Mouse (Mus musculus): ENCODE results near the gene Npnt. TPM values are rescaled to one million over a fixed set of nuclear protein-coding genes. Genes with fewer than 3 reads are reported as not detected.

The Npnt gene
- polyA plus RNA-seq, 1 experiment: not detected

GRCm38 (mm10) chr3:132912420-132912819 lies 37.7 kb downstream of the Npnt start:
- no peak overlapping the region for H3K4me3 ChIP-seq (replicated peaks)
- no peaks in the 10 kb centered on the region for H3K36me3 ChIP-seq (replicated peaks; ENCODE audit: low read length)
- H3K9me3 ChIP-seq: no peaks in the 10 kb centered on the region
- H3K27me3 ChIP-seq (replicated peaks): peaks cover 10% of the 10 kb centered on the region
- H3K4me1 ChIP-seq: no peaks in the 10 kb centered on the region
- TF ChIP-seq FLI1 (IDR thresholded peaks at IDR 0.05; ENCODE audit: low read length) (no peak), GATA1 (IDR thresholded peaks at IDR 0.05; ENCODE audit: borderline replicate concordance, low read length) (no peak)

GRCm38 (mm10) chr3:132911716-132912115 lies 38.4 kb downstream of the Npnt start:
- H3K9me3 ChIP-seq: no peaks in the 10 kb centered on the region
- H3K36me3 ChIP-seq (replicated peaks; ENCODE audit: low read length): no peaks in the 10 kb centered on the region
- H3K4me3 ChIP-seq (replicated peaks): no peak overlapping the region
- peaks cover 8% of the 10 kb centered on the region for H3K27me3 ChIP-seq (replicated peaks)
- TF ChIP-seq GATA1 (IDR thresholded peaks at IDR 0.05; ENCODE audit: borderline replicate concordance, low read length) (no peak), FLI1 (IDR thresholded peaks at IDR 0.05; ENCODE audit: low read length) (no peak)
- H3K4me1 ChIP-seq: no peaks in the 10 kb centered on the region

GRCm38 (mm10) chr3:132910727-132911126 lies 39.4 kb downstream of the Npnt start:
- H3K4me3 ChIP-seq (replicated peaks): no peak overlapping the region
- H3K27me3 ChIP-seq (replicated peaks): peaks cover 8% of the 10 kb centered on the region
- H3K36me3 ChIP-seq (replicated peaks; ENCODE audit: low read length): no peaks in the 10 kb centered on the region
- H3K4me1 ChIP-seq: no peaks in the 10 kb centered on the region
- H3K9me3 ChIP-seq: no peaks in the 10 kb centered on the region
- TF ChIP-seq FLI1 (IDR thresholded peaks at IDR 0.05; ENCODE audit: low read length) (no peak), GATA1 (IDR thresholded peaks at IDR 0.05; ENCODE audit: borderline replicate concordance, low read length) (no peak)

GRCm38 (mm10) chr3:132909736-132910135 lies 40.4 kb downstream of the Npnt start:
- Histone ChIP-seq H3K27me3 (replicated peaks) (peaks cover 8% of the 10 kb centered on the region), H3K36me3 (replicated peaks; ENCODE audit: low read length) (no peaks in the 10 kb centered on the region), H3K9me3 (no peaks in the 10 kb centered on the region), H3K4me3 (replicated peaks) (no peak overlapping the region), H3K4me1 (no peaks in the 10 kb centered on the region)
- TF ChIP-seq FLI1 (IDR thresholded peaks at IDR 0.05; ENCODE audit: low read length): no peak
- TF ChIP-seq GATA1 (IDR thresholded peaks at IDR 0.05; ENCODE audit: borderline replicate concordance, low read length): no peak

- H3K4me3 ChIP-seq (replicated peaks): no peak overlapping the region
Measured at GRCm38 (mm10) chr3:132907506-132908203, 42.4 kb downstream of the Npnt start.

GRCm38 (mm10) chr3:132905224-132905930 lies 44.7 kb downstream of the Npnt start:
- Histone ChIP-seq H3K9me3 (no peaks in the 10 kb centered on the region), H3K27me3 (replicated peaks) (peaks cover 8% of the 10 kb centered on the region), H3K4me3 (replicated peaks) (no peak overlapping the region), H3K4me1 (no peaks in the 10 kb centered on the region), H3K36me3 (replicated peaks; ENCODE audit: low read length) (no peaks in the 10 kb centered on the region)
- TF ChIP-seq FLI1 (IDR thresholded peaks at IDR 0.05; ENCODE audit: low read length) (no peak), GATA1 (IDR thresholded peaks at IDR 0.05; ENCODE audit: borderline replicate concordance, low read length) (no peak)

More at GRCm38 (mm10) chr3:132907506-132908203, 42.4 kb downstream of the Npnt start:
- Histone ChIP-seq H3K36me3 (replicated peaks; ENCODE audit: low read length) (no peaks in the 10 kb centered on the region), H3K27me3 (replicated peaks) (peaks cover 8% of the 10 kb centered on the region), H3K4me1 (no peaks in the 10 kb centered on the region), H3K9me3 (no peaks in the 10 kb centered on the region)
- TF ChIP-seq FLI1 (IDR thresholded peaks at IDR 0.05; ENCODE audit: low read length): no peak
- no peak for TF ChIP-seq GATA1 (IDR thresholded peaks at IDR 0.05; ENCODE audit: borderline replicate concordance, low read length)

GRCm38 (mm10) chr3:132903386-132903785 lies 46.7 kb downstream of the Npnt start:
- Histone ChIP-seq H3K4me1 (no peaks in the 10 kb centered on the region), H3K9me3 (no peaks in the 10 kb centered on the region), H3K27me3 (replicated peaks) (peaks cover 5% of the 10 kb centered on the region), H3K4me3 (replicated peaks) (no peak overlapping the region), H3K36me3 (replicated peaks; ENCODE audit: low read length) (no peaks in the 10 kb centered on the region)
- no peak for TF ChIP-seq FLI1 (IDR thresholded peaks at IDR 0.05; ENCODE audit: low read length)

- Histone ChIP-seq H3K4me1 (no peaks in the 10 kb centered on the region), H3K27me3 (replicated peaks) (peaks cover 2% of the 10 kb centered on the region), H3K4me3 (replicated peaks) (no peak overlapping the region), H3K36me3 (replicated peaks; ENCODE audit: low read length) (no peaks in the 10 kb centered on the region), H3K9me3 (no peaks in the 10 kb centered on the region)
- TF ChIP-seq FLI1 (IDR thresholded peaks at IDR 0.05; ENCODE audit: low read length): no peak
- no peak for TF ChIP-seq GATA1 (IDR thresholded peaks at IDR 0.05; ENCODE audit: borderline replicate concordance, low read length)
Measured at GRCm38 (mm10) chr3:132902921-132903320, 47.2 kb downstream of the Npnt start.

- no peaks in the 10 kb centered on the region for H3K9me3 ChIP-seq
- H3K4me3 ChIP-seq (replicated peaks): no peak overlapping the region
- no peaks in the 10 kb centered on the region for H3K36me3 ChIP-seq (replicated peaks; ENCODE audit: low read length)
- peaks cover 4% of the 10 kb centered on the region for H3K27me3 ChIP-seq (replicated peaks)
- no peak for TF ChIP-seq GATA1 (IDR thresholded peaks at IDR 0.05; ENCODE audit: borderline replicate concordance, low read length)
- TF ChIP-seq FLI1 (IDR thresholded peaks at IDR 0.05; ENCODE audit: low read length): no peak
- H3K4me1 ChIP-seq: no peaks in the 10 kb centered on the region
Measured at GRCm38 (mm10) chr3:132902206-132902605, 47.9 kb downstream of the Npnt start.

GRCm38 (mm10) chr3:132897891-132898290 lies 52.2 kb downstream of the Npnt start:
- H3K4me1 ChIP-seq: no peaks in the 10 kb centered on the region
- no peak for TF ChIP-seq GATA1 (IDR thresholded peaks at IDR 0.05; ENCODE audit: borderline replicate concordance, low read length)
- no peak for TF ChIP-seq FLI1 (IDR thresholded peaks at IDR 0.05; ENCODE audit: low read length)
- H3K36me3 ChIP-seq (replicated peaks; ENCODE audit: low read length): no peaks in the 10 kb centered on the region
- no peaks in the 10 kb centered on the region for H3K9me3 ChIP-seq
- H3K4me3 ChIP-seq (replicated peaks): no peak overlapping the region
- H3K27me3 ChIP-seq (replicated peaks): peaks cover 17% of the 10 kb centered on the region
